Mouse (Mus musculus) frontal cortex, adult (tissue): ENCODE results near the gene Eya3.
A peak's percentile ranks its signal among the peaks of the same experiment; 100 is the strongest.
"Not testable (repeated sequence)": the region's sequence is repeated elsewhere in the genome, so short reads cannot be mapped to it uniquely, and the experiment has no call there.

Experiments used
- ATAC-seq: cut with Nextera tagmentation; 2 replicates; pipeline ENCODE4 v1.9.2; 2017; ENCODE audit warnings: mild to moderate bottlenecking, moderate library complexity, mixed read lengths; ENCODE audit not compliant: low TSS enrichment

Gene Eya3

GRCm38 (mm10) chr4:132638461-132639190 lies at the start of gene Eya3:
Gene Eya3 (plus strand): TSS chr4:132638987.
- peak; percentile 99 for ATAC-seq

GRCm38 (mm10) chr4:132590642-132591041 lies 48.1 kb upstream of the Eya3 start:
- ATAC-seq: no peak

GRCm38 (mm10) chr4:132592958-132593357 lies 45.8 kb upstream of the Eya3 start:
- ATAC-seq: no peak

GRCm38 (mm10) chr4:132594191-132594590 lies 44.6 kb upstream of the Eya3 start:
- no peak for ATAC-seq

GRCm38 (mm10) chr4:132598861-132599260 lies 39.9 kb upstream of the Eya3 start:
- ATAC-seq: no peak

GRCm38 (mm10) chr4:132599764-132600163 lies 39.0 kb upstream of the Eya3 start:
- ATAC-seq: no peak

- no peak for ATAC-seq
These were observed 38.3 kb upstream of the Eya3 start for GRCm38 (mm10) chr4:132600465-132600864.

- ATAC-seq: not testable (repeated sequence)
These were observed 37.5 kb upstream of the Eya3 start for GRCm38 (mm10) chr4:132601242-132601641.

- ATAC-seq: no peak
These were observed 35.3 kb upstream of the Eya3 start for GRCm38 (mm10) chr4:132603468-132603867.

- no peak for ATAC-seq
These were observed 33.0 kb upstream of the Eya3 start for GRCm38 (mm10) chr4:132605816-132606215.

GRCm38 (mm10) chr4:132608147-132608546 lies 30.6 kb upstream of the Eya3 start:
- ATAC-seq: no peak

GRCm38 (mm10) chr4:132610301-132610984 lies 28.3 kb upstream of the Eya3 start:
- no peak for ATAC-seq

GRCm38 (mm10) chr4:132611320-132611719 lies 27.5 kb upstream of the Eya3 start:
- ATAC-seq: no peak

- peak; percentile 82 for ATAC-seq
These were observed 20.9 kb upstream of the Eya3 start for GRCm38 (mm10) chr4:132617873-132618272.

- ATAC-seq: no peak
These were observed 19.9 kb upstream of the Eya3 start for GRCm38 (mm10) chr4:132618850-132619375.

- ATAC-seq: no peak
These were observed 18.7 kb upstream of the Eya3 start for GRCm38 (mm10) chr4:132620134-132620533.

- ATAC-seq: peak; percentile 53
These were observed 17.3 kb upstream of the Eya3 start for GRCm38 (mm10) chr4:132621287-132622068.

GRCm38 (mm10) chr4:132624034-132624657 lies 14.6 kb upstream of the Eya3 start:
- no peak for ATAC-seq

GRCm38 (mm10) chr4:132628830-132629229 lies 10.0 kb upstream of the Eya3 start:
- no peak for ATAC-seq

- no peak for ATAC-seq
These were observed 2.8 kb upstream of the Eya3 start for GRCm38 (mm10) chr4:132635971-132636370.

- no peak for ATAC-seq
These were observed 2.2 kb upstream of the Eya3 start for GRCm38 (mm10) chr4:132636554-132636953.
